Mouse (Mus musculus): ENCODE results near the gene Ercc6.

GRCm38 (mm10) chr14:32578420-32578819 is 65.1 kb downstream of the Ercc6 start:
- TF ChIP-seq CTCF (IDR thresholded peaks at IDR 0.05; ENCODE audit: low read depth, low read length) (no peak), POLR2A (IDR thresholded peaks at IDR 0.05; ENCODE audit: borderline replicate concordance, low read depth, low read length) (no peak)
